Mouse (Mus musculus): ENCODE measurements around the gene Slc25a39.

DNA sequence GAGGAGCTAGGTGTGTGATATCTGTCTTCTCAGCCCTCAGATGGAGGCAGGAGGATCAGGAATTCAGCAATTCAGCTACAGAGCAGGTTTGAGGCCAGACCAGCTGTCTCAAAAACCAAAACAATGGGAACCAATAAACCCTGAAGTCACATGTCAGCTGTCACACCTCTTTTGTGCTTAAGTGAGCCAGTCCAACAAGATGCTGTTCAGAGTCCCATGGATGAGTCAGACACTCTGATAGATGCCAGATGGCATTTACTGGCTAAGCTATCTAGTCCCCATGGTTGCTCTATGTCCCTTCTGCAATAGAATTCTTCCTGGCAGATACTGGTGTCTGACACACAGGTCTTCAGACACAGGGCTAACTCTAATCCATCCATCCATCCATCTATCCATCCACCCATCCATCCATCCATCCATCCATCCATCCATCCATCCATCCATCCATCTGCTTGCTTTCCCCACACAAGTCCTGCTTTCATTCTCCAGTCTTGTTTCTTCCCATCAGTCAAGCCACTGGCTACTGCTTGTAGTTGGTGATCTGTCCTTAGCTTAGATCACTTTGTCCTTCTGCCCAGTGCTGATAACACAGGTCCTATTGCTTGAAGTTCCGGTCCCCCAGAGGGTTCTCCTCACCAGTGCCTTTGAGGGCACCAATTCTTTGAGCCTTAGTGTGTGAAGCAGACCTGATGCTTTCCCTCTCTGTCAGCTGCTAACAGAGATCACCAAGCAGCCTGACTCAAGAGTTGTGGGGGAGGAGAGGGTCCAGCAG is 24.2 kb downstream of the Slc25a39 start:
- no peak for TF ChIP-seq POLR2A (IDR thresholded peaks at IDR 0.05; ENCODE audit: borderline replicate concordance, extremely low read depth, low read depth, low read length)
- no peak for TF ChIP-seq CTCF (IDR thresholded peaks at IDR 0.05; ENCODE audit: insufficient read depth, low read length)
